Mouse (Mus musculus) hindbrain, postnatal 0 days (tissue): Measurements from ENCODE around the gene Nedd8. TPM values are rescaled to one million over a fixed set of nuclear protein-coding genes. Genes with fewer than 3 reads are reported as not detected.

Experiments used
- ATAC-seq: fragments of 200-750 bp; cut with Nextera tagmentation; 2 replicates; pipeline ENCODE4 v1.8.0; 2017; ENCODE audit warnings: mild to moderate bottlenecking, moderate TSS enrichment, moderate library complexity
- DNase-seq: peaks from one replicate; pipeline ENCODE4 v3.0.0-alpha.2; 2015; ENCODE audit warnings: low spot score
- H3K27ac ChIP-seq: fragments of 300-500 bp; sonication (generic); 2 replicates; pipeline ENCODE4 v1.5.1; 2014; ENCODE audit warnings: mild to moderate bottlenecking
- H3K27me3 ChIP-seq: fragments of 300-500 bp; sonication (generic); 2 replicates; pipeline ENCODE4 v1.6.1; 2014; ENCODE audit warnings: low read length, mixed read lengths; ENCODE audit not compliant: insufficient read depth
- H3K36me3 ChIP-seq: fragments of 300-500 bp; sonication (generic); 2 replicates; pipeline ENCODE4 v1.6.1; 2014; ENCODE audit warnings: low read length, mixed read lengths; ENCODE audit not compliant: insufficient read depth
- H3K4me1 ChIP-seq: fragments of 300-500 bp; sonication (generic); 2 replicates; pipeline ENCODE4 v1.6.1; 2014; ENCODE audit warnings: antibody characterized with exemption, low read length, mixed read lengths; ENCODE audit not compliant: insufficient read depth
- H3K4me2 ChIP-seq: fragments of 300-500 bp; sonication (generic); 2 replicates; pipeline ENCODE4 v1.6.1; 2014; ENCODE audit warnings: low read depth, mild to moderate bottlenecking, low read length, moderate library complexity, mixed read lengths
- H3K4me3 ChIP-seq: fragments of 300-500 bp; sonication (generic); 2 replicates; pipeline ENCODE4 v1.5.1; 2014; ENCODE audit warnings: low read length
- H3K9ac ChIP-seq: fragments of 300-500 bp; sonication (generic); replicated peaks from 2 replicates; pipeline ENCODE4 v1.6.1; 2014; ENCODE audit warnings: mild to moderate bottlenecking, low read length, moderate library complexity, mixed read lengths
- H3K9me3 ChIP-seq: fragments of 300-500 bp; sonication (generic); 2 replicates; pipeline ENCODE4 v1.6.1; 2016; ENCODE audit warnings: low read length, mixed read lengths
- CTCF ChIP-seq: IDR thresholded peaks from 2 replicates; pipeline ENCODE4 v1.5.1; 2016; ENCODE audit warnings: antibody characterized with exemption, control low read depth, low read depth
- WGBS: fragments of 180-500 bp; shearing (Covaris S2); extraction: QIAGEN DNeasy Blood & Tissue Kit; methylation state at CpG from one replicate; pipeline ENCODE4 v1.1.7; 2014; 5-methylcytosine and 5-hydroxymethylcytosine counted together
- polyA plus RNA-seq: library from polyadenylated mRNA; unstranded; fragments of >200 nt; fragmentation: Nextera tagmentation; extraction: Ambion mirVana; gene quantifications from 2 replicates; pipeline ENCODE4 v1.2.1, GENCODE M21; 2015
- total RNA-seq: library from RNA; depleted of rRNA; stranded (reverse); fragments of >200 nt; gene quantifications from 2 replicates; pipeline ENCODE4 v1.2.3, GENCODE M21; 2014

The Nedd8 gene
- total and polyA plus RNA-seq, 2 experiments from 2014 or later = 143 to 629 TPM

- no peak overlapping the region for H3K27ac ChIP-seq
- H3K36me3 ChIP-seq = no peaks in the 10 kb centered on the region
- no peak overlapping the region for H3K9ac ChIP-seq
- WGBS = 92% methylated on average over 8 of the region's 8 CpGs
- H3K9me3 ChIP-seq = no peaks in the 10 kb centered on the region
- no peak overlapping the region for H3K4me2 ChIP-seq
- H3K4me3 ChIP-seq = no peak overlapping the region
- ATAC-seq (no peak), DNase-seq (no peak)
- no peaks in the 10 kb centered on the region for H3K27me3 ChIP-seq
- no peak for TF ChIP-seq CTCF
- H3K4me1 ChIP-seq = no peaks in the 10 kb centered on the region
Measured at GRCm38 (mm10) chr14:55706051-55706600, 34.2 kb upstream of the Nedd8 start.

DNA sequence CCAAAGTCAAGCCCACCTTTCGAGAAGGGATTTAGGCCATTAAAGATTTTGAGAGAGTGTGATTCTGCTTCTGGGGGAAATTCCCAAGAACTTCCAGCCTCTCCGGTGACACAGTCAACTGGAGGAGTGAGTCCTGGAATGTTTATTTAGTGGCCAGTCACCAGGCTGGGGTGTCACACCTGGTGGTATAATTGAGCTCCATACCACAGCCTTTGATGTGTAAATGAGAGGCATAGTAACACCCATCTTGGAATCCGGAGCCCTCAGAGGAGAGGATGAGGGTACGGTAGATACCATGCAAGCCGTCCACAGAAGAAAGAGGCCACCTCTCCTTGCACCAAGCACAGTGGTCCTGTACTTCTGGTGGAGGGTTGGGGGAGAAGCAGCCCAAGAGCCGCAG, 30.8 kb upstream of the Nedd8 start:
- ATAC-seq (no peak), DNase-seq (no peak)
- H3K27me3 ChIP-seq = no peaks in the 10 kb centered on the region
- 70% methylated on average over 6 of the region's 6 CpGs for WGBS
- TF ChIP-seq CTCF = no peak
- H3K4me2 ChIP-seq = no peak overlapping the region
- H3K4me1 ChIP-seq = no peaks in the 10 kb centered on the region
- H3K36me3 ChIP-seq = no peaks in the 10 kb centered on the region
- no peak overlapping the region for H3K27ac ChIP-seq
- H3K4me3 ChIP-seq = no peak overlapping the region
- H3K9ac ChIP-seq = no peak overlapping the region
- no peaks in the 10 kb centered on the region for H3K9me3 ChIP-seq

- no peak for TF ChIP-seq CTCF
- Histone ChIP-seq H3K9ac (no peak overlapping the region), H3K27ac (no peak overlapping the region), H3K36me3 (no peaks in the 10 kb centered on the region), H3K4me1 (no peaks in the 10 kb centered on the region), H3K9me3 (no peaks in the 10 kb centered on the region), H3K27me3 (no peaks in the 10 kb centered on the region), H3K4me2 (no peak overlapping the region), H3K4me3 (no peak overlapping the region)
- WGBS = 64% methylated on average over 9 of the region's 9 CpGs
- ATAC-seq (no peak), DNase-seq (no peak)
Measured at GRCm38 (mm10) chr14:55701131-55701530, 29.2 kb upstream of the Nedd8 start.

GRCm38 (mm10) chr14:55697226-55697625, 25.3 kb upstream of the Nedd8 start:
- no peak overlapping the region for H3K9ac ChIP-seq
- no peaks in the 10 kb centered on the region for H3K27me3 ChIP-seq
- TF ChIP-seq CTCF = no peak
- H3K9me3 ChIP-seq = no peaks in the 10 kb centered on the region
- no peaks in the 10 kb centered on the region for H3K36me3 ChIP-seq
- DNase-seq = no peak
- H3K4me3 ChIP-seq = no peak overlapping the region
- no peaks in the 10 kb centered on the region for H3K4me1 ChIP-seq
- H3K4me2 ChIP-seq = no peak overlapping the region
- no peak for ATAC-seq
- 86% methylated on average over 4 of the region's 4 CpGs for WGBS
- H3K27ac ChIP-seq = no peak overlapping the region

DNA sequence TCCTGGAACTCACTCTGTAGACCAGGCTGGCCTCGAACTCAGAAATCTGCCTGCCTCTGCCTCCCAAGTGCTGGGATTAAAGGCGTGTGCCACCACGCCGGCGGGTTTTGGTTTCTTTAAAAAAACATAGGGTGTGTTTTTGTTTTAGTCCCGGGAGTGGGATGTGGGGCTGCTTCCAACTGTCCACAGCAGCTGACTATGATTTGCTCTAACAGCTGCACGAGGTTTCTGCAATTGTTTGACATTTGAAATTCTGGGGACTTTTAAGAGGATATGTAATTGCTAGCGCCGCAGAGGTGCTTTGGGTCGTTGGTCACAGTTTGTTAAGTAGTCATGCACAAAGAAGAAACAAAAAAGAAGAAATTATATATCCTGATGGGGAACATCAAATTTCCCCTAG, 17.5 kb upstream of the Nedd8 start:
- ATAC-seq (no peak), DNase-seq (no peak)
- WGBS = 85% methylated on average over 10 of the region's 10 CpGs
- no peak for TF ChIP-seq CTCF
- Histone ChIP-seq H3K27ac (no peak overlapping the region), H3K4me1 (no peaks in the 10 kb centered on the region), H3K36me3 (no peaks in the 10 kb centered on the region), H3K27me3 (no peaks in the 10 kb centered on the region), H3K9me3 (no peaks in the 10 kb centered on the region), H3K9ac (no peak overlapping the region), H3K4me2 (no peak overlapping the region), H3K4me3 (no peak overlapping the region)

DNA sequence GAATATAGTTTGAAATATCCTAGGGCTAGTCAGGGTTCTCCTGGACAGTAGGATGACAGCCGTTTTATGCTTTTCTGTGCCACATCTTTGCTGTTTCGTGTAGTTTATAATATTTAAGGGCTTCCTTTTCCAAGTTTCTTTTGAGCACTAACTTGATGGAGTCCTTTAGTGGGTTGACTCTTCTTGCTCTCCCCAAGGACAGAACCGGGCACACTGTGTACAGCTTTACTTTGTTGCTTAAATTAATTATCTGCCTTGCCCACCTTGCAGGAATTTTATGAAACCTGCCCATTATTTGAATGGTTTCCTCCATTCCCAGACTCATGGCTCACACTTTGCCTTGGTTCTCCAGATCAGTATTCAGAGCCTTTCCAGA, 10.2 kb upstream of the Nedd8 start:
- no peak for TF ChIP-seq CTCF
- peak; percentile 13 for ATAC-seq
- Histone ChIP-seq H3K27me3 (no peaks in the 10 kb centered on the region), H3K36me3 (peaks cover 14% of the 10 kb centered on the region), H3K9me3 (no peaks in the 10 kb centered on the region), H3K4me3 (peak overlapping the region; percentile 65), H3K9ac (peak overlapping the region; percentile 75; the same call in 1 of the 2 replicates), H3K27ac (0 out of 2 replicates have a peak overlapping the region, but pooled peaks have one; percentile 76), H3K4me2 (peak overlapping the region; percentile 95), H3K4me1 (no peaks in the 10 kb centered on the region; the same call in 1 of the 2 replicates)
- DNase-seq = no peak
- WGBS = 8% methylated on average over 3 of the region's 3 CpGs
